Mouse (Mus musculus) left cerebral cortex, adult 11 months (tissue): ENCODE measurements at regions not wholly inside any gene's neighbourhood (a gene's known extent, or its start where the extent isn't known, plus 50 kb on each side); places are given as distances from the start of the nearest gene placed in this dataset.
A peak's percentile ranks its signal among the peaks of the same experiment; 100 is the strongest.

ENCODE experiments used
- DNase-seq: peaks from one replicate; pipeline ENCODE4 v3.0.0; 2022; ENCODE audit warnings: low spot score

DNA sequence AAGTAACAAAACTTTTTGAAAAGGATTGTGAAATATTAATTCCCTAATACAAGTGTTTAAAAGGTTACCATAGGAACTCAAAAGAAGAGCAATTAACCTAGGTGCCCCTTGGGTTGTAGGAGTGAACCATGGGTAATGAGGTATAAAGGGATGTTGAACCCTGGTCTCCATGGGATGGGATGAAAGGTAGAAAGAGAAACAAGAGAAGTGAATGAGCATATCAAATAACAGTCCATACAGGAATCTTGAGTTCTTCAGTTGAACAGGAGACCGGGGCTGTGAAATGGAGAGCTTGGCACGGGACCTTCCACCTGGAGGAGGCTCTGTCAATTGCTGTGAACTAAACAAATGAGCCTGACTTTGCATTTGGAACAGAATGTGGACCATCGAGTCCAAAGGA is 449.6 kb upstream of the Meis1 start:
- no peak for DNase-seq

DNA sequence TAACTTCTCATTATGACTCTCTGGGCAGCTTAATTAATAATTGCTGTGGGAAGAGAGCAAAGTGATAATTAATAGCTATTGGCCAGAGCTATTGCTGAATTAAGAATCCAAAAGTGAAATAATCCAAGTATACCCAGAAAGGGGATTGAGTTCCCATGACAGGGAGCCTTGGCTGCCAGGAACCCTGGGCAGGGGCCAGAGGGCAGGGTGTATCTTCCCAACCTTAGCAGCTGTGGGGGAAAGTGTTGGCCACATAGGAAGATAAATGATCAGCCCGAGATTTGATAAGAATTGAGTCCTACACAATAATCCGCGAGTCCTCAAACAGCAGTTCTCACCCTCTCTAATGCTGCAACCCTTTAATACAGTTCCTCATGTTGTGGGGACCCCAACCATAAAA is 450.0 kb upstream of the Meis1 start:
- no peak for DNase-seq

DNA sequence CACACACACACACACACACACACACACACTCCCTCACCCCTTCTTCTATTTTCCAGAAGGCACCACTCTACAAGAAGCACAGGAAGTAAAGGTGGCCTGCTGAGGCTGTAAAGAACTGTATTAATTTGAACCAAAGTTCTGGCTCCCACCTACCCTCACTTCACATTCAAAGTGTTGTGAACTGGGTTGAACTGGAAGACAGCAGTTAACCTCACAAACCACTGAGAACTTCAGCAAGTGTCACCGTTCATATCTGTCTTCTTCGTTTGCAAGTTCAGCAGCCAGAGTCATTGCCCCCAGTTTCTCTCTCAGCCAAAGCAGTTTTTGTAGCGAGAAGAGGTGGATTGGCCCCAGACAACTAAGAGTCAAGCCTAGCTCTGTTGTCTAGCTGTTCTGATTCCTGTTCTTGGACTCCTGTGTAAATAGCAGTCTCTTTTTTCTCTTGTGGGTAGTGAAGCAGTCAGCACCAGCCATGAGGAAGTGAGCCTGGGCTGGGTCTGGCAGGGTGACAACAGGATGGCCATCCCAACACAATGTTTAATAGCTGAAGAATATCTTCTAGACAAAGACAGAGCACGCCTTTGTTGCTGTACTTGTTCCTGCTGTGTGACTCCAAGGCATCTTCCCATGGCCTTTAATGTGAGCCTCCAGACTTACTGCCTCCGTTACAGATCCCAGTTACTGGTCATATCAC is 452.0 kb upstream of the Meis1 start:
- DNase-seq = no peak

DNA sequence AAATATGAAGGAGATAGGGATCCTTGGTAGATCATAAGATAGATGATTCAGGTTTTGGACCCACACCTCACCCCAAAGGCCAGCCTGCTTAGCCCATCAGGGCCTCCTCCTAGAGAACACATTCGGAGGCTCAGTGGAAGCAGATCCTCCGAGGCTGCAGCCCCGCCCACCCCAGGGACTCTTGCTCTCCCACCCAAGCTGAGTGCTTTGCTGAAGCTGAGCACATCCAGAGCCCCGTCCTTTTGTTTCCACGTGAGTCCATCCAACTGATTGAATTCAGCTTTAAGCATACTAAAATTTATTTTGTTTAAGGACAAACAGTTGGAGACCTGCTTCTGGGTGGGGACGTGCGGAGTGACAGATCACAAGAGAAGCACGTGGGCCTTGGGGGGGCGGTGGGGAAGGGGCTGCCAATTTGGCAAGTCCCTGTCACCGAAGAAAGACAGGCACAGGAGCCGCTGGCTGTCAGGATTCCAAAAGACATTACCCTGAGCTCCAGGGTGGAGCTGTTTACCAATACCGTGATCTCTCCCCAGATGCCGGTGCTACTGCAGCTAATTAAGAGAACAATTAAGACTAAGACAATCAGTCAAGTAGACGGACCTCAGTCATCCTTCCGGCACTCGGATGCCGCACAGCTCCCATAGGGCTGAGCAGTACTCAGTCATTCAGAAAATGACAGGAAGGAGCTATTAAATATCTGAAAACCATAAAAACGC is 448.9 kb upstream of the Spred2 start:
- no peak for DNase-seq

DNA sequence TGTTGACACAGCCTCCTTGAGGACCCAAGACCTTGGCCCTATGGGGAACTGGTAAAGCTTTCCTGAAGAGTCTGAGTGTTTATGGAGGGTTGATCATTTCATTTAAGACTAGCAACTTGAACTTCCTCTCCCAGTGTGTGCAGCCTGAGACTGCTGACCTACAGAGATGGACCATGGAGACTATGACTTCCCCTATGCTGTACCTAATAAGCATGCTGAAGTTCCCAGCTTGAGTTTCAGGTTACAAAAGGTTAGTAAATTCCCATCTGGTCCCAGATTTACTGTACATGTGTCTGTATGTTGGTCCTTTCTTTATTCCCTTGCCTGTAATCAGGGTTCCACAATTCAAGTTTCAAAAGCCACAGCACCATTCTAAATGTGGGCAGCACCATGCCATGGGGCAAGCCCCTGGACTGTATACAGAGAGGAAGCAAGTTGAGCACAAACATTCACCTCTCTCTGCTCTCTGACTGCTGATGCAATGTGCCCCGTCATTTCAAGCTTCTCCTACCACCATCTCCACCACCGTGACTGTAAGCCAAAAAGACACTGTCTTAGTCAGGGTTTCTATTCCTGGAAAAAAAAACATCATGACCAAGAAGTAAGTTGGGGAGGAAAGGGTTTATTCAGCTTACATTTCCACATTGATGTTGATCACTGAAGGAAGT is 431.0 kb upstream of the Spred2 start:
- DNase-seq = no peak

DNA sequence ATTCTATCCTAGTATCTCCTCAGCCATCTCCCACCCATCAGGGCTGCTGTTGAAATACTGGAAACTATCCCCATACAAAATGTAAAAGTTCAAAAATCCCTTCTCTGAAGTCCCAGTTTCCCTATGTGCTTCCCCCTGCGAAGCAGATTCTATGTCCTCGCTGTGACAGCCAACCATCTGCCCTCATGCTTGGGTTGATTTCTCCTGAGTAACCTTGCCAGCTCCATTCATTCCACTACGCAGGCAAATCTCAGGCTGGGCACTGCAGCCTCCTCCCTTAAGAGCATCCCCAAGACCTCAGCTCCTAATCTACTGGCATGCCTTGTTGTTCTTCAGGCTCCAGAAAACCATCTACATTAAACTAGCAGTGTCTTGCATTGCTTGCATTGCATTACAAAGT is 402.5 kb upstream of the Spred2 start:
- no peak for DNase-seq

DNA sequence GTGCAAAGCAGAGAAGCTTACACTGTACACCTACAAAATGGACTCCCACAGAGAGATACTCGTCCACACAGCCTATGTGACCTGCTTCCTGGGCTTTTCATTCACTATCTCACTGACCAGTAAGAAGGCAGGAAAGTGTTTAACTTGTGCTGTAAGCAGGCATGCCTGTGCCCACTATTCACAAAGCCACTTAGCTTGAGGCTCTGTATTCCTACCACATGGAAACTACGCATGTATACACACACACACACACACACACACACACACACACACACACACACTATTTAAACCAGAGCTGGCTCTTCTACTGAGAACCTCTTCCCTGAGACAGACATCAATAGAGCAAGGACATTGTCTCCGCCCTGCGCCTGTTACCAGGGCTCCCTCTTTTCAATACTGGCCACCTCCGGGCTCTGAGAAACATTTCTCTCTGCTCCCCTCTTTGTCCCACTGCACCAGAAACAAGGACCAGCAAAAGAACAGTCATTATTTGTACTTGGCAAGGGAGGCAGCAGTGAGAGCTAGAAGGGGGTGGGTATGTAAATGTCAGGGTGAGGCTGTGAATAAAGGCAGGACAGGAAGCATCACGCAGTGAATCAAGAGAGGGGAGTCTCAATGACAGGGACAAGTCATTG is 400.2 kb upstream of the Spred2 start:
- peak; percentile 8 for DNase-seq

DNA sequence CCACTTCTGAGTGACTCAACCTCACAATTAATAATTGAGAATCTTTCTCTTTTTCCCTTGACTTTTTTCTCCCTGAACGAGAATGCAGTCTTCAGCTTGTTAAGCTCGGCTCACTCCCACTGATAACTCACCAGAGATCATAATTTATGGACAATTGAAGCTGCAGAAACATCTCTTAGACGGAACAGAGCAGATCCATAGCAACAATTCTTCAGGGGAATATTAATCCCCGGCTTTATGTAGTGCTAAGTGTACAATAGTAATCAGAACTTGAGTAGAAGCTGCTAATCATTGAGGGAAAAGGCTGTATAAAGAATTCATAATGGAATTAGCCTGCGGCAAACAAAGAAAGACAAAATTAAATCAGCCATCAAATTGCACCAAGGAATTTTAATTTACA is 395.0 kb upstream of the Spred2 start:
- no peak for DNase-seq

DNA sequence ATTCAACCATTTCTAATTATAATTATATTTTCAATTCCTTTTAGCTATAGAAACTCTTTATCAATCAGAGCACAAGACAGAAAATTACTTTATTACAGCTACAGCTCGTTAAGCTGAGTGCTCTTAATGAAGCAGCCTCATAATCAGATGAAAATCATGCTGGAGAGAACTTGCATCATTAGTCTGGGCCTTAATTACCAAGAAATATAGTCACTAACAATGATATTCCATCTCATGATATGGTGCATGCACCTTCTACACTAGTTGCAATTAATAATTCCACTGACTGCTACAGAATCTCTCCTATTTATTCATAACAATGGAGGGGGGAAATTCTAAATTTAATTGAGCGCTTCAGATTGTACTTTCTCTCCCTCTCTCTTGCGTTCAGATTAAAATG is 393.5 kb upstream of the Spred2 start:
- no peak for DNase-seq

DNA sequence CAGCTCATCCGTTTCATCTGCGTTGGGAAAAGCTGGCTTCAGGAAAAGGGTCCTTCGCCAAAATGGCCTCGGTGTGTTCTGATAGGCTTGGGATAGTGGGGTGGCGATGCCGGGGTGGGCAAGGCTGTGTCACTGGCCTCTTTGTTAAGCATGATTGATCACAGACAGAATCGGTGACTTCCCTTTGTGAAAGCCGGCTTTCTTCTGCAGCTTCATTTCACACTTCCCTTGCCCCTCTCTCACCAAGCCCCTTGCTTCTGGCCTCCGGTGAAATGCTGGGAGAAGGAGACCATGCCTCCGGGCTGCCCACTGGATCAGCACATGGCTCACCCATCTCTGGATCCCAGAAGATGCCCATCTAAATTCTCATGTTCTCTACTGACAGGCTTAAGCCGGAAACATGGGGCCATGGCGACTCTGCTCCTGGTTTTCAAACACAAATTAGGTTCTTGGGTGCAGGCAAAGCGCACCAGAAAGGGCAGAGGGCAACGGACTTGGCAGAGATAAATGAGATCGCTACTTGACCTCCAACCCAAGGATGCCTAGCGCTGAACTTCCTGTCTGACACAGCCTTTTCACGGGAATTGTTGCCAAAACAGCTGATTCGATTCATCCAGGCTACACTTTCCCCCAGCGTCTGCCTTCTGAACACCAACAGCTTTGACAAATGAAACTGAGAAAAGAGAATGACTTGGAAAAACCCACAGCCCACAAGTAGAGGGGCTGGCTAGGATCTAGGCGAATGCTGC is 392.7 kb upstream of the Spred2 start:
- DNase-seq = no peak

DNA sequence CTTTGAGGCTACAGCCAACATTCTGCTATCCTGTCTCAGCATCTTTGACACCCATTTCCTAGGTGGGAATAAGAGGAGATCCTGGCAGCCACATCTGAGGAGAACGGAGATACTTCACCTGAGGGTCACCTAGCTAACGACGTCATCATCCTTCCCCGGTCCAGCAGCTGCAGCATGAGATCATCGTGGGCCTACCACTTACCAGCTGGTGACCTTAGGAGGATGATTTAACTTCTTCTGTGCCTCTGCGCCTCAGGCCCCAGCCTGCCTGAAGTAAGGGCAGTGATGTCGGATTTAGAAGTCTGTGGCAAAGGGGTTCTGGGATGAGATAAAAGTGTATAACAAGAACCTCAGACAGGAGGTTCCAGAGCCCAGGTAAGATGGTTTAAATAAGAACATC is 391.3 kb upstream of the Spred2 start:
- no peak for DNase-seq

DNA sequence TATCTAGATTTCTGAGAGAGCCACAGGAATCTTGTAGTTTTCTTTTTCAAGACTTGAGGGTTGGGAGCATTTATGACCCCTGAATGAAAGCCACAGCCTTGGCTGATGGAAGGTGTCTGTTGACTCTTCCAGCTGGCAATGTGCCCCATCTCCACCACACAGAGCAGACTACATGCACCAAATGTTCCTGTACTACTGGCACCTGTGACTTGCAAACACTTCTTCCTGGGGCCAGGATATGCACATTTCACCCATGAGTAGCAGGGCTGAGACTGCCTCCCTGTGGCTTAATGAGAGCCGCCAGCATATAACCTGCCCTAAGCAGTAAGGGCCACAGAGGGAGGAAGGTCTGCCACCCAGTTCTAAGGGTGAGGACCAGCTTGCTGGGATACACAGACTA is 390.5 kb upstream of the Spred2 start:
- DNase-seq = no peak

DNA sequence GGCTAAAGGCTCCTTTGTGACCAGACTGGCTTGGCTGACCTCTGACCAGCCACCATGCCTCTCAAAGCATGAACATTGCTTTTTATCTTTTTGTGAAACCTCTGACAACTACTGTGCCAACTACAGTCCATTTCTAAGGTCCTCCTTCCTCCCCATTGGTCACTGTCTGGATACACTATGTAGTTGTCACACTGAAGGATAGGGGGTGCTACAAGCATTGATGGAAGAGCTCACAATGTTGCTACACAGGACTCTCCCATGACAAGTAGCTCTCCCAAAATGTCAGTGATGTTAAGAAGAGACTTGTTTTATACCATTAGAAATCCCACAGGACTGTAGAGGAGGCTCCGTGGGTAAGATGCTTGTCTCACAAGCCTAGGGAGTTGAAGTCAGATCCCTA is 389.0 kb upstream of the Spred2 start:
- no peak for DNase-seq

DNA sequence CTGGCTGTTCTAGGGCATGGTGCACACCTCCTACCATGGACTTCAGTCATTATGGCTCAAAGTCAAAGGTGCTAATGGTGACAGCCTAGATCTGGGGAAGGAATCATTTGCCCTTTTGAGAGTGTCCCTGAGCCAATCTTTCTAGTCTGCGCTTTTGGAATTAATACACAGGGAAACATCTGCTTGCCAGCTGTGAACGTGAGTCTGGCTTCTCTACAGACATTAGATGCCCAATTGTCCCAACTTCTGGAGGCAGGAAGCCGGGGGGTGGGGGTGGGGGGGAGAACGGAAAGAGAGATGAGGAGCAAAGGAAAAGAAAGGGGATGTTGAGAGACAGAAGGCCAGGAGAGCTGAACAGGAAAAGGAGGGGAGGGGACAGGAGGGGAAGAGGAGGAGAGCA is 377.9 kb upstream of the Spred2 start:
- DNase-seq = no peak

DNA sequence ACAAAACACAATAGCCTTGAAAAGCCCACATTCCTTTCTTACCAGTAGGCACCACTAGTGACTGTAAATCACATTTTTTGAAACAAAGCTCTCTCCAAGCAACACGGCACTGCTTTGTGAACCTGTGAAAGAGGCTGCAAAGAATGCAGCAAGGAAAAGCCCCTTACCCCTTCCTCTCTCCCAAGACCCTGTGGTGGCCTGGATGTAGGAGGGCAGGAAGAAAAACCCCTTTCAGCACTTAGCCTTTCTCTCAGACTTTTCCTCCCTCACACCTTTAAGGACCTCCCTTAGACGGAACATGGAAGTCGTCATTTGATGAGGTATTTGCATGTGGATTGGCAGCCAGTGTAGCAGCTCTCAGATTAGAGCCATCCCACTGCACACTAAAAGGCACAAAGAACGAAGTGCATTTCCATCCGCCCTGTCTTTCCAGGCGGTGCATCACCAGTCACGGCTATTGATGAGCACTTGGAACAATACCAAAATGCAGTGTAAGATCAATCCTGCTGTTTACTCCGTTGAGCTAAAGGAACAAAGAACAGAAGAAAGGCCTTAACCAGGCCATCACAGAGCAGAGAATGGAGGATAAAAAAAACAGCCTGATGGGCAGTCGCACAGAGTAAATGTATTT is 369.7 kb upstream of the Spred2 start:
- no peak for DNase-seq

DNA sequence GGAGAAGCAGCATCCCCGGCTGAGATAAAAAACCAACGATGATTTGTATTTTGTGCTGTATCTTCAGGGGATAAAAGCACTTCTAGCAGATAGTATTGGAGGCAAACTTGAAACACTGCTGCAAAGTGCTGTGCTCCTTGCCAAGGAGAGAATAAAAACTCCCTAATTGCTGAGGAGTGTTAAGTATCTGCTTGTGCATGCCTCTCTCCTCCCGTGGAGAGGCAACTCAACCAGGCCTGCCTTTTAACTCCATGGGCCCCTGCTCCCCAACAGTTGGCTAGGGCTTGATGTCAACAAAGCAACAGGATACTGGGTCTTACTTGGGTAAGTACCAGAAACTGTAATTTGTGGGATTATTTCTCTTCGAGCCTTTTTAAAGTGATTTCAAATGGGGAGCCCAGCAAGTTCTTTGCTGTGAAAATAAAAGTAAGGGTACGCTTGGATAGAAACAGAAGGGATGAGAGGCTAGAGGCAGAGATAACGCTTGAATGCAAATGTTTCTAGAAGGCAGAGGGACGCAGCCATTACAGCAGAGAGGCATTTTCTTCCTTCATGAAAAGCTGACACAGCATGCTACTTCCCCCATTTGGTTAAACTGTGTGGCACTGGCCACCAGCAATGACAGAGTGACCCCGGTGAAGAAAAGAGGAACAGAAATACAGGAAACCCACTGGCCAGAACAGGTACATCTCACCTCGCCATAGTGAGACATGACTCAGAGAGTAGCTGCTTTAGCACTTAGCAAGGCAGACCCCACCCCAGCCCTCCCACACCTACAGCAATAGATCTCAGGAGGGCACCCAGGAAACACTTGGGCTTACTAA is 369.0 kb upstream of the Spred2 start:
- DNase-seq = no peak

DNA sequence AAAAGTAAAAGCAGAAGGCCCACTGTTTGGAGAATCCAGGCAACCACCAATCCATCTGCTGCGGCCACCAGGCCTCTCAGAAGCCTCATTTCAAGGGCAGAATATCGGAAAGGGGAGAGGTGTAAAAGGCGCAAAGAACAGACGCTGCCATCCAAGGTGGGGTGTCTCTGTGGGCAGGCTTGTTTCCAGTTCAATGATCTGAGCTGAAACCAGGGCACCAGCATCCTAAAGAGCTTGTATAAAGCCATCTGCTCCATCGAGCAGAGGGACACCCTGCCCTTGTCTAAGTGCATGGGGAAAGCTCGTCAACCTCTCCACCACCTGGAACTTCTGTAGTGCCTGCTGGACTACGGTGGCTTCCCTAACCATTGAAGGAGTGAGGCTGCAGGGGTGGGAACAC is 363.7 kb upstream of the Spred2 start:
- no peak for DNase-seq

DNA sequence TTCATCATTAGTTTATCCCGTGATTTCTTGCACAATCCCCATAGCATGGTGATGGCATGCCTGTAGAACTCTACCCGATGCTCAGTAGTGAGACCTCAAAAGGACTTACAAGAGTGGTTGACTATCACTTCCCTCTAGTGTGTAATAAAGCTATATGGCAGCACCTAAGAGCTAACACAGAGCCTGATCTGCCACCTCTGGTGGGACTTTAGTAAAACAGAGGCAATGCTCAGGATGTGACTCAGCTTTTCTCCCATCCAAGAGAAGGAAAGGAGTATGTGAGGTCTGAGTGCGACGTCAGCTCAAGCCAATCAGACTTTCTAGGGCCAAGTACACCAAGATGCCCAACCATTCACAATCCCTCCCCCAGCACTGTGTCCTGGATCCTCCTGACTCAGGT is 361.5 kb upstream of the Spred2 start:
- no peak for DNase-seq

DNA sequence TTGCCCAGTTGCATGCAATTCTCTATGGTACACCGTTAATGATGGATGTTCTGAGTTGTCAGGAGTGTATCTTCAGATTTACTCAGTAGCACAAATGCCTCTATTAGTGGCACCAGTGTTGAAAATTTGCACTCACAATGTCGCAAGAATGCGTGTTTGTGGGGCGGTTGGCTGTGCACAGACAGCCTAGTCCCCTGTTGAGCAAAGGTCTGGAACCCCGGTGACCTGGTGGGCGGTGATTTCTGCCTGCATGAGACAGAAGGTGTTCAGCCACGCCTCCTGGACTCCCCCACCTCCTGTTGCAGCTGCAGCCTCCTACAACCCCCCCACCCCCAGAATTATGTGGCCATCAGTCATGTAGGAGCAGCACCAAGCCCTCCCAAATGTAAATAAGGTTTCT is 338.9 kb upstream of the Spred2 start:
- DNase-seq = no peak

DNA sequence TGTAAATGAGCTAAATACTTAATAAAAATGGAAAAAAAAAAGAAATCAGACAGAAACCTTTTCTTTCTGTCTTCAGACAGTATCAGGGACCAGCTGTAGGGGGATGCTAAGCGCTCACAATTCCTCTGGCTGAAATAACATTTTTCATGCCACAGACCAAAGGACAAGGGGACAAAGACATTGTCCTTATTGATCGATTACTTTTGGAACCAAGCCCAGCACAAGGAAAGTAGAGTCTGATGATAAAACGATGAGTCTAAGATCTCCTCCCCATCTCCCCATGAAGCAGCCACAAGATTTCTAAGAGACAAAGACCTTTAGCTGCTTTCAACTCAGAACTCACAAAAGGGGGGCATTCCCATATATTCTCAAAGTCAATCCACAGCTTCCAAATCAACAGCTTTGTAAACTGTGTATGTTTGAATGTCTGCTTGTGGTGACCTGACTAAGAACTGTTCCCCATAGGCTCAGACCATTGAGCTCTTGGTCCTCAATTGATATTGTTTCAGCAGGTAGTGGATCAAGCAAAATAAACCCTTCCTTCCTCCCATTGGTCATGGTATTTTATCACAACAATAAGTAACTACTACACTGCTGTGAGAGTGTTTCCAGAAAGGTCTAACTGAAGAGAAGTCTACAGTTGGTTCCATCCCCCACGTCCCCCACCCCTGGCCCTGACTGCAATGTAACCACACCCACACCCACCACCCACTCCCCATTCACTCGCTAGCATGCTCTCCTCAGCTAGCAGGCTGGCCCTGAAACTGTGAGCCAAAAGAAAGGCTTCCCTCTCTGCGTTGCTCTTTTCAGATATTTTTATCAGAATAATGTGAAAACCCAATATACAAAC is 331.4 kb upstream of the Spred2 start:
- DNase-seq = no peak
